Mouse (Mus musculus) right cerebral cortex, postnatal 14 days (tissue): ENCODE measurements at regions not wholly inside any gene's neighbourhood (a gene's known extent, or its start where the extent isn't known, plus 50 kb on each side); places are given as distances from the start of the nearest gene placed in this dataset.

Source experiments
- DNase-seq: peaks from one replicate; pipeline ENCODE4 v3.0.0; 2022

DNA sequence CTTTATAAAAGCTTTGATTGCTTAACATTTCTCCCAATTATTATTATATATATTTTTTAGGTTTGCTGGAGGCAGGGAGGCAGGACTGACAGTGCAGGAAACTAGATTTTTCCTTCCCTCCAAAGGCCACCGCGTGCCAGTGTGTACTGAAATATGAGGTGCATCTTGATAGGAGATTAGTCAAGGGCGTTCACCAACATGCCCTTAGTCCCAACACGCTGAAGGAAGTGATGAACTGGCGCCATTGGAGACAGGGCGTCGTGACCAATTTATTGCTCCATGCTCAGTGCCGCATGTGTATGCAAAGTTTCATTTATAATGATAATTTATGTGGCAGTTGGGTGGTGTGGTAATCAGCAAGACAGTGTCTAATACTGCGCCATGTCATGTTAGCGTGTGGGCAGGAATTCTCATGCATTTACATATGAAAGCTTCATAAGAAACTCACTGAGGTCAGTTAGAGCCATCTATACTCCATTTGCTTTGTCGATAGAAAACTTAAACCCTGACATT is 66.2 kb downstream of the Isl1 start:
- no peak for DNase-seq

- no peak for DNase-seq
Observed at GRCm38 (mm10) chr13:116215101-116215500, 94.4 kb downstream of the Isl1 start.

DNA sequence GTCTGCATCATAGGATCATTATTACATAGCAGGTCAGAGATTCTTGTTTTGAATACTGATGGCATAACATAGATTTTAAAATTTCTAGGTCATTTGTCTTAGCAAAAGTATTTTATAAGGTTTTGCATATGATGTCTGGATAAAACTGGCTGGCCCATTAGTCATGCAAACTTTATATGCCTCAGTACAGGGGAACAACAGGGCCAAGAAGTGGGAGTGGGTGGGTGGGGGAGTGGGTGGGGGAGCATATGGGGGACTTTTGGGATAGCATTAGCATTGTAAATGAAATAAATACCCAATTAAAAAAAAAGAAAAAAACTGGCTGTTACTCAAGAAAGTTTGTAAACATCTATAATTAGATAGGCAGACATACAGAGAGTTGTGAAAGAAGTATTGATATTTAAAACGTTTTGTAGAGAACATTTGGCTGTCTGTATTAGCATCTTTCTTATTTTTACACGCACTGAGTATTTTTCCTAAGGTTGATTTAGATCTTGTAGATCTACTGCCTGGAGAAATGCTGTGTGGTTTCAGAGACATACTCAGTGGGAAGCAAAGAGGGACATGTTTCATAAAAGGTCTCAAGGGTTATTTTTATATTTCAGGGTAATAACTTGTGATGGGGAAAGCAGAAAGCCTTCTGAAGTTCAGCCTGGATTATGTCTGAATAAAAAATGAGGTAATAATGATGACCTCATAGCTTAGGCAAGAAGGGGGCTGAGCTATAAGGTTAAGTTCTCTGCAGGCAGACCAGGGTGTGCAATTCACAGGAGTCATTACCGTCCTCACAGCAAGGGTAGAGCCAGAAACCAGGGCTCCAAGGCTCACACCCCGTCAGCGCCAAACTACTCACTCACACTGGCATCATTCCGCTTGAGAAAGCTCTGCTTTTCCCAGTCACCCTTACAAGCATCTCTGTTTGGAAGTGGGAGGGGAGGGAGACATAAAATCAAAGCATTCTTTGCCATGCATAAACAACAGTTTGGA is 95.4 kb downstream of the Isl1 start:
- no peak for DNase-seq

DNA sequence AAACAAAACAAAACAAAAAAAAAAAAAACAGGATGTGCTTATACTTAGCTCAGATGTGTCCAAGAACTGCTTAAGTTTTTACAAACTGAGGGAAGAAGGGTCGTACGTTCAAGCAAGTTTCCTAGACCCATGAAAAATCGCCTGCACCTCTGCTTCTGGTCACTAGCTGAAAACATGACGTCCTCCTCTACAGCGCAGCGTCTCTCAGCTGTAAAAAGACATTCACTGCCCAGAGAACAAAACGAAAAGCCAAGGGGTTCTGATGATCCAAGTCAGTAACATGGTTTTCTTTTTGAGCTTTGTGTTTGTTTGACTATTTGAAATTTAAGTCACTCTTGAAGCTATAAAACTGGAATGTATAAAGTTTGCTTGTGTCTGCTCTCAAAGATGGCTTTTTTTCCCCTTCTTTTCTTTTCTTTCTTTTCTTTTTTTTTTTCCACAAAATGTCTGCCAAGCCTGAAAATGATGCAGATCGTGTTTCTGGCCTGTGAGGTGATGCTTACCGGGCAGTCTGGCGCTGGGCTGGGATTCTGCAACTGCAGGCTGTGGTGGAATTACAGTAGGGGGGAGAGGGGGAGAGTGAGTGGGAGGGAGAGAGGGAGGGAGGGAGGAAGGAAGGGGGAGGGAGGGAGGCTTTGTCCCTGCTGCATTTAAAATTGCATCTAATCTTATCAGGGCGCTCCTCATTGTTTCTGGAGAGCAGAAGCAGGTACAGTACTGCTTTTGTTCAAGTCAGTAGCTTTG is 108.1 kb downstream of the Isl1 start:
- DNase-seq = no peak

DNA sequence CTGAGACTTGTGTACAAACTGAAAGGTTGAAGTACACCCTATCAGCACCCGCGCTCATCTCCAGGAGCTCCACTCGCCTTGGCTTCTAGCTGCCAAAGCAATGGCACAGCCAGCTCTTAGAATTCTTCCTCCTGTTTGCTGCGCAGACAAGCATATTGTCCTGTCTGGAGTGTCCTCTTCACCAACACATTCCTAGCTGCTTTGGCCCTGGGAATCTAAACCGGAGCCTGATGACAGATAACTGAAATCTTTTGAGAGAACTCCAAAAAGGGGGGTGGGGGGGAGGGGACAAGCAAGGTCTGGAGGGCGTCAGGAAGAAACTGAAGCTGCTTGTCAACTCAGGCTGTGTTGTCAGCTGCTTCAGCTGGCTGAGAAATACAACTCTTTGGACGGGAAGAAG is 122.4 kb downstream of the Isl1 start:
- DNase-seq = no peak

GRCm38 (mm10) chr13:116177781-116178180 is 131.7 kb downstream of the Isl1 start:
- DNase-seq = no peak

- DNase-seq = no peak
Observed at GRCm38 (mm10) chr13:116174976-116175375, 134.5 kb downstream of the Isl1 start.

DNA sequence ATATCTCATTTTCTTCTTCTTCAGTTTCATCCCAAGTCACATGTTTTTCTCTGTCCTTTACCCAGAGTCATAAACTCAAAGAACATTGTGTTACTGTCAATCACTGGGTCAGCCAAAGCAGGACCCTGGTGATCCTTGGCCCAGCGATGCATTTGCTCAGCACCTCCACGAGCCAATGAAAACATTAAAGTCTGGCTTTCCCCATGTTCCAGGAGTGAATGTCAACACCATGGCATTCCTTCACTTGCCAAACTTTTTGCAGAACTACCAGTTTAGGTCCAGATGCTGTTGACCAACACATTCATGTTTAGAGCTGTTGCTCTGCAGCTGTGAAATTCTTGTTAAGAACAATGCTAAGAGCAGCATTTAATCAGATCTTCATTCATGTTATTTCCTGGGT is 135.6 kb downstream of the Isl1 start:
- DNase-seq = no peak

DNA sequence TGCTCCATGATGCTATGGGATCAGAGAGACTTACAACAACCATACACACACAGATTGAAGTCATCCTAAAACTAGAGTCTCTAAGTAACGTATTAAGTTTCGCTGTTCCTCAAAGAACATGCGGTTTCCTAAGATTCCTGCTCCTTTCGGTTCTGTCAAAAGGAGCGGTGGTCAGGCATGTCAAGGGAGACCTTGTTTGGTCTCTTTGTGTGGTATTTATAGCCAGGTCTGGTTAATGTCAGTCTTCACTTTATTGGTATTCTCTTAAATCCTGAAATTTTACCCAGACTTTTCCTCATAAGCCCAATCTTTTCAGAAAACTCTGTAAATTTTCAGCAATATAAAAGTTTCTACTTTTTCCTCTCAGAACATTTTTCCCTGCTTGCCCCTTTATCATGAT is 166.5 kb downstream of the Isl1 start:
- no peak for DNase-seq

DNA sequence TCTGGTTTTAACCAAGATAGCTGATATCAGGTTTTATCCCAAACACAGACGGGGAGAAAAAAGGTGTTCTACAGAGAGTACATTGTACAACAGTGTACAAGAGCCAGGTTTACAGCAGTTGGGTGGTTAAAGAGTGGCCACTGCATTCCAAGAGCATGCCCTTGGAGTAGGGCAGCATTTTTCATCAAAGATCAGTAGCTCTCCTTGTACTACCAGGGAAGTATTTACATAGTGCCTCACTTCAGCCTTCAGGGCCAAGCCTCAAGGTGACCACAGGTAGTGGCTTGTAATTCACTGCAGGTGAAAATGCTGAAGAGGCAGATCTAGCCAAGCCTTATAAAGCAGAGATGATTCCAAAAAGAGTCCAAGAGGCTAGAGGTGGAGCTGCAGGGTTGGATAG is 190.8 kb downstream of the Isl1 start:
- no peak for DNase-seq

DNA sequence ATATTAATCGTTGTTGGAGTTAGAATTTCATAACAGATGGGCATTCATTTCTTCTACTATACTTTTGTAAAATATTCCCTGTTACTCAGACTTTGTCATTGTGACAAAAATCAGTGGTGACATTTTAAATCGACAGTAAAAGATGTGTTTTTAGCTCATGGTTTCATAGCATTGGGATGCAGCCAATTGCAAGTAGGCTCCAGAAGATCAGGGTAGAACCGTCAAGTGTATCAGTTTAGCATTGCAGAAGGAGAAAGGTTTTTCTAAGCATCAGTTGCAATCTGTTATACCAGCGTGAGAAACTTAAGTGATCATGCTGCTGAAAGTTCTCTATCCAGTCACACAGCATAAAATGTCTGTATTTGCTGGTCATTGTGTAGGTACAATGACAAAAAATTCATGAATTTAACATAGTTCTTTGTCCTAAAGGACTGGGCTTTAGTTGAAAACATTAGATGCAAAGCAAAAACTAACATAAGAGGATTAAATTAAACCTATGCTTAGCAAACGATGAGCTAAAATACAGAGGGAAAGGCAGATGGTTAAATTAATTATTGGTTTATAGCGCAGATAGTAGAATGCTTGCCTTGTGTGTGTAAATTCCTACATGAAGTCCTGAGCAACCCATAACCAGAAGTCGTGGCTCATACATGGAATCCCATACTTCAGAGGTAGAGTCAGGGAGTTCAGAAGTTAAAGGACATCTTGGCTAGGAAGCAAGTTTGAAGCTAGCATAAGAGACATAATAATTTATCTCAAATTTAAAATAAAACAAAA is 198.3 kb downstream of the Isl1 start:
- no peak for DNase-seq

- no peak for DNase-seq
Observed at GRCm38 (mm10) chr13:116110578-116110977, 198.9 kb downstream of the Isl1 start.

DNA sequence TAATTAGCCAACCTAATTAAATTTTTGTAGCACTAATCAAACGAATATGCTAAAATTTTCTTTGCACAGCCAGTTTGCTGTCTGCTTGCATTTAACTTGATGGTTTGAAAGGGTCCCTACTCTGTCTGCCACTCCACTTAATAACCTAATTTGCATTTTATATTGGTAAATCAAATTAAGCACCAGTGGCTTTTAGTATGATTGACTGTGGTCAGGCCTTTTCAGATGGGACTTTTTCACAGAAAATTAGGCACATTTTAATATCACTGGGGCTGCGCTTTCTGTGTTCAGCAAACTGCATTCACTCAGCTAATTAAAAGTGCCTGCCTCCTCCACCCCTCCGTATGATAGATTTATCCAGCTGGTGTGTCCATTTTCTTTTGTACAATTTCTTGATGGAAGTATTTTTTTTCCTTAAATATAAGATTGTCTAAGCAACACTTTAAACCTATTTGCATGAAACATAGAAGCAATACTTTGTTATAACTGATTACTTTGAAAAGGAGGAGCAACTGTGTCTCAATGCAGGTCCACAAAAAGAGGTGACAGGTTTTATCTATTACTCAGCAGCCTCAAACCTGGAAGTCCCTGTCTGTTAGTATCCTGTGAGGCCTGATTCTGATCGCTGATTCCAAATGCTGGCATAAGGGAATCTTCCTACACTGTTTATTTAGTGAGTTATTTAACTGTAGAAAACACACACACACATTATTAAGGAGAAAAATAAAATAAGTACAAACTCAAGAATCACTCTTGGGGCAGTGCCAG is 221.8 kb downstream of the Isl1 start:
- DNase-seq = no peak

DNA sequence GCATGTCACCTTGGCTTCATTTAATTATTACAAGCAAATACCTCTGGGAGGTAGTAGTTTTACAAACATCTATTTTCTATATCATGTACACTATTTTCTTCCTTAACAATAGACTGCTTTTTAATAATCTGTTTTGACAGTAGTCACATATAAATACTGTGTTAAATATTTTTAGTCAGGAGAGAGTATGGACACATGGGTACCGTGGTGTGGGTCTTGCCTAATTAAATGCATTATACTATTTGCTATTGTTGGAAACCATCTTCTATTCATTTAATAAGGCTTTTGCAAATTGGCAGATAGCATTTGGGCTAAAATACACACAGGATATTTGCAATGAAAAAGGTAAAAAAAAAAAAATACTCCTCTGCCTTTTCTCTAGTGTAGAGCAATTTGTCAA is 222.3 kb downstream of the Isl1 start:
- no peak for DNase-seq

DNA sequence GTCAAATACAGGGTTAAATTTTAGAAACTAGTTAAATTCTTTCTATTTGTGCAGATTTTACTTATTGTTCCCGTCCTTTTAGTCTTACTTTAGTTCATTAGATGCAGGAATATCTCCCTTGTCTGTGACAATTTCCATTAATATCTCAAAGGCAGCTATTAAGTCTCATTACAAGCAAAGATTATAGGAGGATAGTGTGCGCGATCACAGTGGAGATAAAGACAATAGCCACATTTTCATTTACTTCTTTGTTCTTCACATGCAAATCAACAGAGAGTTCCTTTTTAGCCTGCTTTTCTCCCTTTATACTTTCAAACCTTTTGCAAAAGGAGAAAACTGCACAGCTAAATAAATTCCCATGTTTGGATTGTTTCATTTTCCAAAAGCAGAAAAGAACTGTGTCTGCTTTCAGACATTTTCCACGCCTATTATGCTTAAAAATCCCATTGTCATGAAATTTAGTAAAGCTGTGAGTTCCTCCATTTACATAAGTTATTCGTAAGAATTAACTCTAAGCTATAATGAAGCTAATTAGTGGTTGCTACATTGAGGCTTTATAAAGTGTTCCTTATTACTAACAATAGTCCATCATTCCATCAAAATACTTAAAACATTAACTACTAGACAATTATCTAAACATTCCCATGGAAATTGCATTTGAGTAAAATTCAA is 252.4 kb downstream of the Isl1 start:
- DNase-seq = no peak

DNA sequence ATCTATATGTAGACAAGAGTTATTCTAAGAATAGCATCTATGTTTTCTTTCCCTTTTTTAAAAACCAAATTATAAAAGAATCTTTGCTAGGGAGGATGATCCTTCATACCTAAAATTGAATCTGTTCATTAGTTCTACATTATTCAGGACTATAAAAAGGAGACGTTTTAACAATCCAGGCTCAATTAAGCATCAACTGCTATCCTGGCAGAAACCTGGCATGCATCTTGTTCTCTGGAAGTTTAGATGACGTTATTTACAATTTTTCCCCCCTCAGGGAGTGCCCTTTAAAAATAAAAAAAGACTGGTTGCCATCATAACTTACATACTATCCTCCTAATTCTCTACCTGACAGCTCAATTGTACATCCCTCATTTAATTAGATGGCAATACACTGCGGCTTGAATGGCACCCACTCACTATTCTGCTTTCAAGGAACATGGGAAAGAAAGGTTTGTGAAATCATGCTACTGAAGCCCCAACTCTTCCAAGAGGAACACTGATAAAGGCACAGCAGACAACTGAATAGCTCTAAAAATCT is 253.3 kb downstream of the Isl1 start:
- no peak for DNase-seq

DNA sequence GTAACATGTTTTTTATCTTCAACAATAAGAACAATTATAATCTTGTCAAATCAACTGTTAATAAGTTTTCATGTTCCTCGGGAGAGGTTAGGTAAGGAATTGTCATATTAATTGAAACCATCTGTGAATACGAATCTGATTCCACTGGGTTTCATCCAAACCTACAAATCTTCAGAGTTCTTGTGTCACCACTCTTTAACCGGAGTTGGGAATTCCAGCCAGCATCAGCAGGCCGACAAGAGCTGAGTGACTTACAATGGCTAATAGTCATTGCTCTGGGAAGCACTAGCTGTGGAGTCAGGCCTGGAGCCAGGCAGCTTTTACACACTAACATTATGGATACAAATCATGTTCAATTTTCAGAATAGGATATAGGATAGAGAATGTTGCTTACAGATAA is 273.3 kb downstream of the Isl1 start:
- no peak for DNase-seq

DNA sequence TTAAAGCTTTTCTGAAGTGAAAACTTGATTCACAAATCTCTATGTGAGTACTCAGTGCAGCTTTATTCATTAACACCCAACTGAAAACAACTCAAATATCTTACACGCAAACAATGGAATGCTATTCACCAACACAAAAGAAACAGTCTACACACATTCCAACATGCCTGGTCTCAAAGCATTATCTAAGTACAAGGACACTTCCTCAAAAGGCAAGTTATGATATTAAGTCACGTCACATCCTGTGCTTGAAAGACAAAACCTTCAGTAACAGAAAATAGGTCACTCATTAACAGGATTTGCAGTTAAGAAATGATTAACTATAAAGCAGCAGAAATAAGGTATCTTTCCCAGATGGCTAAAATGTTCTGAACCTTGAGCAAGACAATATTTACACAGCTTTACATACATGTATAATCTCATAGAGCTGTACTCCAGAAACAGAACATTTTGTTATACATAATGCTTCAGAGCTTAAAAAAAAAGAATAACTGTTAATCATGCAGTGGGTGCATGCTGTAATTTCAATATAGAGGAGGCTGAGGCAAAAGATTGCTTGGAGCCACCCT is 279.3 kb downstream of the Isl1 start:
- DNase-seq = no peak

DNA sequence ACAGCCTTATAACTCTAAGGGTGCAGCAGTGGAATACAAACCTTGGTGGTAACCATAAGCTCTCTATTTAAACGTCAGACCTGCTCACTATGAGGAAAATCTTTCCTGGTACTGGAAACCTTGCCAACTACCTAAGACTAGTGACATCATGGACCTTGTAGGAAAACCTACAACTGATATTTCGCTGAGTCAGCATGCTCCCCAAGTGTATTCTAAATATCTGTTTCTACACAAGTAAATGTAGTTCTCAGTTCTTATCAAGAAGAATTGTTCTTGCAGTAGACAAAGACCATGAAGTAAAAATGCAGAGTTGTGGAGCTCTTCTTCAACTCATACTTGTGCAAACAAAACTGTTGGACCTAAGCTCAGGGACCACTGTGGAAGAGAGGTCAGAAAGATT is 280.9 kb downstream of the Isl1 start:
- DNase-seq = no peak

GRCm38 (mm10) chr13:116027147-116027546 is 282.3 kb downstream of the Isl1 start:
- DNase-seq = no peak

- DNase-seq = no peak
Observed at GRCm38 (mm10) chr13:116017886-116018285, 291.6 kb downstream of the Isl1 start.
